Mouse (Mus musculus) G1E (cell line): Measurements from ENCODE around the gene Orm1. TPM values are rescaled to one million over a fixed set of nuclear protein-coding genes. Genes with fewer than 3 reads are reported as not detected.
"Not testable (repeated sequence)": the region's sequence is repeated elsewhere in the genome, so short reads cannot be mapped to it uniquely, and the experiment has no call there.

Experiments
- ATAC-seq: 2 replicates; pipeline ENCODE4 v1.8.0; 2016; ENCODE audit warnings: mild to moderate bottlenecking; ENCODE audit not compliant: insufficient number of reproducible peaks, poor library complexity, low FRiP score, severe bottlenecking; ENCODE audit errors: extremely low read depth
- DNase-seq: peaks from one replicate; pipeline ENCODE4 v3.0.0; 2012; ENCODE audit warnings: low spot score
- H3K27me3 ChIP-seq: 2 replicates; pipeline ENCODE4 v1.6.1; 2012; ENCODE audit warnings: mild to moderate bottlenecking, low read length, inconsistent platforms; ENCODE audit not compliant: insufficient read depth
- H3K36me3 ChIP-seq: replicated peaks from 2 replicates; pipeline ENCODE3; 2012; ENCODE audit warnings: mild to moderate bottlenecking, inconsistent platforms
- H3K4me1 ChIP-seq: 2 replicates; pipeline ENCODE4 v1.6.1; 2012; ENCODE audit warnings: low read depth, low read length, inconsistent platforms, mixed read lengths; ENCODE audit not compliant: insufficient read depth
- H3K4me3 ChIP-seq: 2 replicates; pipeline ENCODE4 v1.5.1; 2012; ENCODE audit warnings: low read depth, mild to moderate bottlenecking, inconsistent platforms, low read length, moderate library complexity, mixed read lengths
- H3K9me3 ChIP-seq: replicated peaks from 2 replicates; pipeline ENCODE4 v1.6.1; 2012; ENCODE audit warnings: inconsistent platforms
- CTCF ChIP-seq: IDR thresholded peaks from 2 replicates; pipeline ENCODE4 v1.5.1; 2012; ENCODE audit warnings: low read depth, low read length, inconsistent platforms, mixed read lengths
- GATA1 ChIP-seq: IDR thresholded peaks from 2 replicates; pipeline ENCODE4 v1.6.1; 2012; ENCODE audit warnings: borderline replicate concordance, low read length, inconsistent platforms, mixed read lengths
- GATA2 ChIP-seq: IDR thresholded peaks from 2 replicates; pipeline ENCODE4 v1.6.1; 2012; ENCODE audit warnings: low read depth, low read length, inconsistent platforms, borderline replicate concordance
- POLR2AphosphoS5 ChIP-seq: IDR thresholded peaks from 2 replicates; pipeline ENCODE4 v1.6.1; 2012; ENCODE audit warnings: low read depth, low read length, inconsistent platforms; ENCODE audit not compliant: insufficient replicate concordance
- TAL1 ChIP-seq: conservative IDR thresholded peaks from 2 replicates; pipeline ENCODE4 v1.6.1; 2012; ENCODE audit warnings: low read depth, low read length, inconsistent platforms, mixed read lengths
- polyA plus RNA-seq: library from polyadenylated mRNA; stranded (reverse); fragments of >175 nt; gene quantifications from 2 replicates; pipeline ENCODE4 v1.2.3, GENCODE M21; 2012
- total RNA-seq, 2 experiments: library from RNA; stranded (forward) in 1 of 2; stranded (reverse) in 1 of 2; fragments of 200-1000 nt in 1 of 2; fragments of >200 nt in 1 of 2; fragmentation: Nextera tagmentation in 1 of 2; gene quantifications; 2 replicates each; pipeline ENCODE4 v1.2.3; 2014 to 2017

The Orm1 gene
- total and polyA plus RNA-seq, 3 experiments = not detected

GRCm38 (mm10) chr4:63307175-63308062 lies 36.9 kb upstream of the Orm1 start:
- no peaks in the 10 kb centered on the region for H3K27me3 ChIP-seq
- H3K9me3 ChIP-seq = peaks cover 93% of the 10 kb centered on the region
- TF ChIP-seq POLR2AphosphoS5 = no peak
- TF ChIP-seq TAL1 = no peak
- no peak for TF ChIP-seq CTCF
- no peak for TF ChIP-seq GATA2
- TF ChIP-seq GATA1 = no peak
- ATAC-seq (no peak), DNase-seq (no peak)
- H3K4me3 ChIP-seq = no peak overlapping the region
- no peaks in the 10 kb centered on the region for H3K4me1 ChIP-seq
- no peaks in the 10 kb centered on the region for H3K36me3 ChIP-seq

GRCm38 (mm10) chr4:63308316-63308715 lies 36.0 kb upstream of the Orm1 start:
- no peak for TF ChIP-seq GATA2
- TF ChIP-seq CTCF = no peak
- no peak for TF ChIP-seq TAL1
- TF ChIP-seq GATA1 = no peak
- Histone ChIP-seq H3K4me1 (no peaks in the 10 kb centered on the region), H3K4me3 (no peak overlapping the region), H3K9me3 (peaks cover 92% of the 10 kb centered on the region), H3K36me3 (no peaks in the 10 kb centered on the region), H3K27me3 (no peaks in the 10 kb centered on the region)
- DNase-seq (no peak), ATAC-seq (no peak)

GRCm38 (mm10) chr4:63310247-63310855 lies 34.0 kb upstream of the Orm1 start:
- Histone ChIP-seq H3K36me3 (no peaks in the 10 kb centered on the region), H3K9me3 (peaks cover 91% of the 10 kb centered on the region), H3K4me3 (no peak overlapping the region), H3K4me1 (no peaks in the 10 kb centered on the region), H3K27me3 (no peaks in the 10 kb centered on the region)
- TF ChIP-seq TAL1 (no peak), POLR2AphosphoS5 (no peak), CTCF (no peak), GATA2 (no peak), GATA1 (no peak)
- DNase-seq (no peak), ATAC-seq (no peak)

- TF ChIP-seq GATA2 (no peak), TAL1 (no peak), GATA1 (no peak), POLR2AphosphoS5 (no peak), CTCF (no peak)
- Histone ChIP-seq H3K36me3 (no peaks in the 10 kb centered on the region), H3K9me3 (peaks cover 95% of the 10 kb centered on the region), H3K4me1 (no peaks in the 10 kb centered on the region), H3K4me3 (no peak overlapping the region), H3K27me3 (no peaks in the 10 kb centered on the region)
- ATAC-seq (no peak), DNase-seq (no peak)
Measured at GRCm38 (mm10) chr4:63311426-63311825, 32.9 kb upstream of the Orm1 start.

GRCm38 (mm10) chr4:63314063-63314462 lies 30.3 kb upstream of the Orm1 start:
- no peak overlapping the region for H3K4me3 ChIP-seq
- peaks cover 96% of the 10 kb centered on the region for H3K9me3 ChIP-seq
- H3K27me3 ChIP-seq = no peaks in the 10 kb centered on the region
- DNase-seq = no peak
- H3K36me3 ChIP-seq = no peaks in the 10 kb centered on the region
- ATAC-seq = no peak
- TF ChIP-seq POLR2AphosphoS5 (no peak), TAL1 (no peak), GATA1 (no peak), CTCF (no peak), GATA2 (no peak)
- no peaks in the 10 kb centered on the region for H3K4me1 ChIP-seq

GRCm38 (mm10) chr4:63316076-63316746 lies 28.1 kb upstream of the Orm1 start:
- DNase-seq (no peak), ATAC-seq (no peak)
- no peak overlapping the region for H3K4me3 ChIP-seq
- H3K36me3 ChIP-seq = no peaks in the 10 kb centered on the region
- no peak for TF ChIP-seq CTCF
- no peak for TF ChIP-seq GATA2
- no peak for TF ChIP-seq GATA1
- TF ChIP-seq TAL1 = no peak
- no peak for TF ChIP-seq POLR2AphosphoS5
- no peaks in the 10 kb centered on the region for H3K27me3 ChIP-seq
- H3K4me1 ChIP-seq = no peaks in the 10 kb centered on the region
- peaks cover 83% of the 10 kb centered on the region for H3K9me3 ChIP-seq

- H3K27me3 ChIP-seq, DNase-seq, H3K36me3 ChIP-seq, H3K4me1 ChIP-seq, H3K4me3 ChIP-seq, ATAC-seq: not testable (repeated sequence)
- peaks cover 80% of the 10 kb centered on the region for H3K9me3 ChIP-seq
Measured at GRCm38 (mm10) chr4:63319566-63319965, 24.8 kb upstream of the Orm1 start.
